Mouse (Mus musculus) liver, embryonic 14.5 days (tissue): ENCODE results near the gene Thg1l. TPM values are rescaled to one million over a fixed set of nuclear protein-coding genes. Genes with fewer than 3 reads are reported as not detected.

Experiments used
- ATAC-seq: fragments of 200-750 bp; cut with Nextera tagmentation; 2 replicates; pipeline ENCODE4 v1.8.0; 2017; ENCODE audit warnings: moderate number of reproducible peaks, mild to moderate bottlenecking, moderate library complexity; ENCODE audit not compliant: insufficient read depth
- DNase-seq, 3 experiments: peaks; one replicate each; pipeline ENCODE4 v3.0.0-alpha.2; 2012 to 2013; ENCODE audit warnings: low read depth in 3 of 3, low spot score in 3 of 3
- H3K27ac ChIP-seq: fragments of 300-500 bp; sonication (generic); 2 replicates; pipeline ENCODE4 v1.5.1; 2014; ENCODE audit warnings: moderate library complexity, mild to moderate bottlenecking, control low read depth, inconsistent platforms
- H3K27me3 ChIP-seq: fragments of 300-500 bp; sonication (generic); 2 replicates; pipeline ENCODE4 v1.6.1; 2014; ENCODE audit warnings: mild to moderate bottlenecking, low read length, moderate library complexity; ENCODE audit not compliant: control insufficient read depth, insufficient read depth
- H3K36me3 ChIP-seq: fragments of 300-500 bp; sonication (generic); replicated peaks from 2 replicates; pipeline ENCODE4 v1.6.1; 2014; ENCODE audit warnings: low read depth; ENCODE audit not compliant: control insufficient read depth, insufficient read depth
- H3K4me1 ChIP-seq, 2 experiments: fragments of 200-500 bp in 1 of 2; fragments of 300-500 bp in 1 of 2; sonication (generic) in 1 of 2; replicated peaks; 2 replicates each; pipeline ENCODE4 v1.6.1; 2012 to 2014; ENCODE audit warnings: antibody characterized with exemption in 1 of 2, inconsistent platforms in 1 of 2, low read length in 1 of 2; ENCODE audit not compliant: control insufficient read depth in 2 of 2, insufficient read depth in 2 of 2
- H3K4me2 ChIP-seq: fragments of 300-500 bp; sonication (generic); 2 replicates; pipeline ENCODE4 v1.6.1; 2014; ENCODE audit warnings: low read depth, mild to moderate bottlenecking, control low read depth, moderate library complexity
- H3K4me3 ChIP-seq, 2 experiments: fragments of 200-500 bp in 1 of 2; fragments of 300-500 bp in 1 of 2; sonication (generic) in 1 of 2; 2 replicates each; pipeline ENCODE4 v1.5.1; 2012 to 2014; ENCODE audit warnings: low read depth in 2 of 2, low read length in 2 of 2, mild to moderate bottlenecking in 2 of 2, control low read depth in 1 of 2, inconsistent platforms in 1 of 2, moderate library complexity in 1 of 2; ENCODE audit not compliant: insufficient read depth in 1 of 2
- H3K9ac ChIP-seq: fragments of 300-500 bp; sonication (generic); replicated peaks from 2 replicates; pipeline ENCODE4 v1.6.1; 2014; ENCODE audit warnings: mild to moderate bottlenecking, control low read depth, moderate library complexity
- H3K9me3 ChIP-seq: fragments of 300-500 bp; sonication (generic); 2 replicates; pipeline ENCODE4 v1.6.1; 2016; ENCODE audit warnings: low read length, mixed read lengths; ENCODE audit not compliant: control insufficient read depth
- CTCF ChIP-seq: IDR thresholded peaks from 2 replicates; pipeline ENCODE4 v1.5.1; 2016; ENCODE audit warnings: antibody characterized with exemption, low read depth, control low read depth
- EP300 ChIP-seq: IDR thresholded peaks from 2 replicates; pipeline ENCODE4 v1.6.1; 2016; ENCODE audit warnings: antibody characterized with exemption, low read depth
- WGBS: fragments of 180-500 bp; shearing (Covaris S2); extraction: QIAGEN DNeasy Blood & Tissue Kit; methylation state at CpG from one replicate; pipeline ENCODE4 v1.1.7; 2014; ENCODE audit not compliant: insufficient replicate concordance; 5-methylcytosine and 5-hydroxymethylcytosine counted together
- polyA plus RNA-seq, 2 experiments: library from polyadenylated mRNA; depleted of rRNA in 1 of 2; stranded (reverse) in 1 of 2; unstranded in 1 of 2; fragments of >200 nt; fragmentation: Nextera tagmentation in 1 of 2; extraction: Ambion mirVana in 1 of 2; gene quantifications; 2 replicates each; pipeline versions ENCODE4 v1.2.1 to v1.2.3; 2012 to 2014

Thg1l gene
- polyA plus RNA-seq, 2 experiments: 6.3 to 8.7 TPM

GRCm38 (mm10) chr11:45959598-45959997 lies 4.3 kb upstream of the Thg1l start:
- Histone ChIP-seq H3K9ac (no peak overlapping the region), H3K9me3 (no peaks in the 10 kb centered on the region), H3K27ac (no peak overlapping the region), H3K4me2 (no peak overlapping the region), H3K36me3 (no peaks in the 10 kb centered on the region), H3K27me3 (no peaks in the 10 kb centered on the region), H3K4me3 (no peak overlapping the region), H3K4me1 (peaks cover 2 to 3% of the 10 kb centered on the region in 2 experiments; a peak in 2 of 4 replicates)
- ATAC-seq (no peak), DNase-seq (peak in 1 of 3 experiments; percentile 36)
- peak; percentile 38; the same call in 1 of the 2 replicates for TF ChIP-seq CTCF
- TF ChIP-seq EP300: no peak
- 60% methylated on average over 3 of the region's 3 CpGs for WGBS

GRCm38 (mm10) chr11:45947491-45947890 lies 7.8 kb downstream of the Thg1l start:
- Histone ChIP-seq H3K4me1 (peaks cover 5 to 8% of the 10 kb centered on the region in 2 experiments), H3K36me3 (peaks cover 7% of the 10 kb centered on the region), H3K27me3 (no peaks in the 10 kb centered on the region), H3K27ac (no peak overlapping the region), H3K4me3 (no peak overlapping the region), H3K9ac (no peak overlapping the region), H3K9me3 (no peaks in the 10 kb centered on the region), H3K4me2 (no peak overlapping the region)
- no peak for TF ChIP-seq EP300
- TF ChIP-seq CTCF: no peak
- ATAC-seq (no peak), DNase-seq (no peak)
- 50% methylated on average over 2 of the region's 2 CpGs for WGBS

- Histone ChIP-seq H3K27ac (no peak overlapping the region), H3K36me3 (peaks cover 7% of the 10 kb centered on the region)
These were observed 8.5 kb downstream of the Thg1l start for GRCm38 (mm10) chr11:45946796-45947195.

GRCm38 (mm10) chr11:45944643-45945156 lies 10.6 kb downstream of the Thg1l start, which contains the start of gene Lsm11:
Lsm11 (minus strand) TSS chr11:45944935.
- WGBS: under 1% methylated on average over 55 of the region's 55 CpGs
- no peak within 1 kb of the TSS for H3K27ac ChIP-seq
- no peaks in the 10 kb centered on the region for H3K9me3 ChIP-seq

More at GRCm38 (mm10) chr11:45946796-45947195, 8.5 kb downstream of the Thg1l start:
- TF ChIP-seq EP300 (no peak), CTCF (no peak)
- peaks cover 5 to 8% of the 10 kb centered on the region in 2 experiments for H3K4me1 ChIP-seq
- H3K9ac ChIP-seq: no peak overlapping the region
- no peaks in the 10 kb centered on the region for H3K9me3 ChIP-seq
- WGBS: 69% methylated on average over 4 of the region's 4 CpGs
- DNase-seq: no peak
- no peak overlapping the region for H3K4me2 ChIP-seq
- ATAC-seq: no peak
- H3K27me3 ChIP-seq: no peaks in the 10 kb centered on the region
- H3K4me3 ChIP-seq: no peak overlapping the region

GRCm38 (mm10) chr11:45943891-45944642 lies 11.2 kb downstream of the Thg1l start:
- ATAC-seq (no peak; the same call in 1 of the 2 replicates), DNase-seq (no peak)
- Histone ChIP-seq H3K36me3 (no peaks in the 10 kb centered on the region), H3K27me3 (no peaks in the 10 kb centered on the region), H3K9me3 (no peaks in the 10 kb centered on the region), H3K4me1 (peaks cover 5 to 8% of the 10 kb centered on the region in 2 experiments), H3K4me2 (peak overlapping the region; percentile 99), H3K9ac (peak overlapping the region; percentile 79), H3K4me3 (peak overlapping the region; percentile 81 to 96), H3K27ac (no peak overlapping the region)
- WGBS: under 1% methylated on average over 49 of the region's 49 CpGs
- TF ChIP-seq EP300 (no peak), CTCF (no peak)

More at GRCm38 (mm10) chr11:45944643-45945156, 10.6 kb downstream of the Thg1l start, which contains the start of gene Lsm11:
- peak within 1 kb of the TSS; percentile 79 for H3K9ac ChIP-seq
- H3K27me3 ChIP-seq: no peaks in the 10 kb centered on the region
- TF ChIP-seq EP300: no peak
- peak; percentile 98 for TF ChIP-seq CTCF
- H3K4me3 ChIP-seq: peak within 1 kb of the TSS; percentile 81 to 96
- H3K4me2 ChIP-seq: peak within 1 kb of the TSS; percentile 99
- H3K4me1 ChIP-seq: peaks cover 5 to 8% of the 10 kb centered on the region in 2 experiments
- DNase-seq (peak; percentile 81 to 86 (median 84)), ATAC-seq (peak; percentile 92)
- H3K36me3 ChIP-seq: peaks cover 5% of the 10 kb centered on the region
